Mouse (Mus musculus) bone marrow macrophage, adult 2 months (primary cell): ENCODE results near the gene Slc50a1.

Source experiments
- CTCF ChIP-seq: IDR thresholded peaks from 2 replicates; pipeline ENCODE4 v1.5.1; 2012; ENCODE audit warnings: low read depth, mild to moderate bottlenecking, low read length, moderate library complexity
- POLR2A ChIP-seq: IDR thresholded peaks from 2 replicates; pipeline ENCODE4 v1.6.1; 2012; ENCODE audit warnings: mild to moderate bottlenecking, low read depth, low read length, borderline replicate concordance

DNA sequence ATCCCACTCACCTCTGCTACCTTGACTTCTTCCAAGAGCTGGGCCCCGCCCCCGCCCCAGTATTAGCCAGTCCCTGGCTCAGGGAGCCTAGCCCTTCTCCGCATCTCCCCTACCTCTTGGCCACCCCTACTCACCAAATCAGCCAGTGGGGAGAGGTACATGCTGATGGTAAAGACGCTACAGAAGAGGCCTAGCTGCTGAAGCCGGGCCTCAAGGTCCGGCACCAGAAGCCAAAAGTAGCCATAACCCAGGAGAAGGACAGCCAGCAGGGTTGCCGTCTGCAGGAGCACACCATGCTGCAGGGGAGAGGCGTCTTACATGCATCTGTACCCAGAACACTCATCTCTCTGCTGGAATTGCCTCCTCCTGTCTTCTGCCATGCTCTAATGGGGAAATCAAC is 1.5 kb downstream of the Slc50a1 start:
- TF ChIP-seq CTCF (no peak), POLR2A (no peak)
